In the genomic region with DNA sequence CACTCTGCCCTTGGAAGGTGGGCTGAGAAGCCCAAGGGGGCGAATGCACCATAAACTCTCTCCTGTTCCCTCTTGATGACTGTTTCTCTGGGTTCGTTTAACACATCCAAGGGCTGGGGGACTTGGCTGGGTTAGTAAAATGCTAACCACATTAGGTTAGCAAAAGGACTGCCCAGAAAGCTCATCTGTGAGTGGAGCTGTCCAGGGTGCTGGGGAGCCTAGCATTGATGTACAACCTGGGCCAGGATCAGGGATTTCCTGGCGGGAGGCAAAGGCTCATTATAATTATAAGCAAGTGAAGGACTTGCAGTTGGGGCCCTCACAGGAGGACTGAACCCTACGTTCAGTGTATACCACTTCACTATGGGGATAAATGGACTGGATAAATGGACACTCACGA, we compare ENCODE assay signal across 9 mouse cellular contexts.
DNase-seq lines count a peak whose midpoint lies in the region; ATAC-seq and TF ChIP-seq lines count a peak whose summit lies in the region.
"Had no signal": no experiment of that assay in that cellular context is flagged by ENCODE, and none has a peak within 500 bp of the region (broad histone marks: within the 10 kb centered on the region; RNA-seq: fewer than 3 reads in every experiment).

No protein-coding gene starts in this region.

- H3K36me3 ChIP-seq in heart, embryonic 11.5 days (ENCODE audit: control insufficient read depth, insufficient read depth, low read length): no peaks in the 10 kb centered on the region
- no peaks in the 10 kb centered on the region for H3K36me3 ChIP-seq in hindbrain, postnatal 0 days (ENCODE audit: insufficient read depth, low read length)
- H3K36me3 ChIP-seq: lung, embryonic 15.5 days had no signal

- H3K9ac ChIP-seq in heart, embryonic 11.5 days (ENCODE audit: low read depth, low read length): no peak overlapping the region
- no peak overlapping the region for H3K9ac ChIP-seq in hindbrain, postnatal 0 days (replicated peaks; ENCODE audit: low read length)
- H3K9ac ChIP-seq: lung, embryonic 15.5 days had no signal

- no peak for TF ChIP-seq CTCF in hindbrain, postnatal 0 days (IDR thresholded peaks at IDR 0.05; ENCODE audit: low read depth)

- H3K4me3 ChIP-seq in heart, embryonic 11.5 days (ENCODE audit: low read depth, low read length): no peak overlapping the region
- H3K4me3 ChIP-seq in hindbrain, postnatal 0 days (ENCODE audit: low read length): no peak overlapping the region
- H3K4me3 ChIP-seq: lung, embryonic 15.5 days had no signal

- no peaks in the 10 kb centered on the region; the same call in 1 of the 2 replicates for H3K27me3 ChIP-seq in heart, embryonic 11.5 days (ENCODE audit: control insufficient read depth, insufficient read depth, low read length)
- H3K27me3 ChIP-seq in hindbrain, postnatal 0 days (ENCODE audit: insufficient read depth, low read length): no peaks in the 10 kb centered on the region
- H3K27me3 ChIP-seq: lung, embryonic 15.5 days had no signal

- H3K9me3 ChIP-seq in heart, embryonic 11.5 days (replicated peaks; ENCODE audit: control insufficient read depth, low read length): no peaks in the 10 kb centered on the region
- H3K9me3 ChIP-seq in hindbrain, postnatal 0 days (ENCODE audit: low read length): no peaks in the 10 kb centered on the region
- H3K9me3 ChIP-seq: lung, embryonic 15.5 days had no signal

- ATAC-seq in heart, embryonic 11.5 days (replicated peaks; ENCODE audit: insufficient number of reproducible peaks, low FRiP score, low TSS enrichment): no peak
- ATAC-seq in hindbrain, postnatal 0 days: no peak

- 13% methylated on average over 5 of the region's 5 CpGs for WGBS in heart, embryonic 11.5 days (ENCODE audit: insufficient replicate concordance)
- WGBS in hindbrain, postnatal 0 days: 39% methylated on average over 5 of the region's 5 CpGs

- no peak overlapping the region for H3K4me2 ChIP-seq in heart, embryonic 11.5 days
- H3K4me2 ChIP-seq in hindbrain, postnatal 0 days (ENCODE audit: low read depth, low read length): no peak overlapping the region
- H3K4me2 ChIP-seq: lung, embryonic 15.5 days had no signal

- no peak overlapping the region for H3K27ac ChIP-seq in heart, embryonic 11.5 days (ENCODE audit: low read depth, low read length)
- no peak overlapping the region for H3K27ac ChIP-seq in hindbrain, postnatal 0 days
- H3K27ac ChIP-seq: lung, embryonic 15.5 days had no signal

- intact Hi-C loops in heart, postnatal 14 days (cut with DNase I): no loop called here

- H3K4me1 ChIP-seq in heart, embryonic 11.5 days (ENCODE audit: control insufficient read depth, insufficient read depth, low read length): no peaks in the 10 kb centered on the region
- no peaks in the 10 kb centered on the region for H3K4me1 ChIP-seq in hindbrain, postnatal 0 days (ENCODE audit: insufficient read depth, low read length)
- H3K4me1 ChIP-seq: lung, embryonic 15.5 days had no signal

- peak; percentile 39 to 61 for DNase-seq in heart, postnatal 14 days
- peak; percentile 45 for DNase-seq in thymus, postnatal 4 days
- DNase-seq in thymus, adult 18-20 months: no peak
- peak; percentile 32 for DNase-seq in hindbrain, postnatal 0 days (ENCODE audit: low spot score)
- peak; percentile 77 for DNase-seq in testis, postnatal 10 days (ENCODE audit: low spot score)
- no peak for DNase-seq in cerebellum, postnatal 36 days
- DNase-seq in cerebellum, adult 8-10 months: no peak

Comparison
In these comparisons a context has a peak if more than half of its experiments do, and no peak if none do; other contexts are left out.
1. DNase-seq: peak in heart, postnatal 14 days (2 of 2), thymus, postnatal 4 days (single experiment), hindbrain, postnatal 0 days (single experiment) and testis, postnatal 10 days (single experiment); none in thymus, adult 18-20 months (0 of 2), cerebellum, postnatal 36 days (0 of 2) and cerebellum, adult 8-10 months (single experiment).